In the genomic region with DNA sequence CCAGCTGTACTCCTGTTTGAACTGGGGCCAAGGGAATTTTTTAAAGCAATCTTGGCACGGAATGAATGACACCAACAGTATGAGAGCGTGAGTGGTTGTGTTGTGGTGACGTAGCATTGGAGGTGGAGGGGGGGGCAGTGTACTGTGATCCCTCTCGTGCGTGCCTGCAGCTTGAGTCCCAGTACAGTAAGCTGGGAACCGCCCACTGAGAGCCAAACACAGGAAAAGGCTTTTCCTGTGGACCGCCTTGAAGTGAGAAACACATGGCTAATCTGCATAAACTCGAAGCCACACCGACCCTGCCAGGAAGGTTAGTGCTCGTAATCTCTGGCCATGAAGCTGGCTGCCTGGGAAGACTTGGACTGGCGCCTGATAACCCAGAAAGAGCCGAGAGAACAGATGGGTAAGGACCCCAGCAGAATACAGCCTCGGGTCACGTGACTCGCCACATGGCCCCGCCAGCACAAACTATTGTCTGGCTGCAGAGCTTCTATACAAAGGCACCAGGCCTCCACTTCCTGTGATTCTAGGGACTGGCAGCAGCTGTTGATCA, we compare ENCODE assay signal across 7 mouse cellular contexts. TPM values are rescaled to one million over a fixed set of nuclear protein-coding genes. Genes with fewer than 3 reads are reported as not detected.
DNase-seq lines count a peak whose midpoint lies in the region; ATAC-seq and TF ChIP-seq lines count a peak whose summit lies in the region.

No protein-coding gene starts in this region.

- 2% methylated on average over 16 of the region's 16 CpGs for WGBS in embryonic facial prominence, embryonic 12.5 days
- WGBS in kidney, adult 2 months: under 1% methylated on average over 16 of the region's 16 CpGs
- WGBS in limb, embryonic 11.5 days: under 1% methylated on average over 16 of the region's 16 CpGs
- WGBS in midbrain, embryonic 13.5 days: under 1% methylated on average over 16 of the region's 16 CpGs
- WGBS in spleen, adult 2 months: 5% methylated on average over 16 of the region's 16 CpGs

- peak overlapping the region; percentile 21 for H3K4me3 ChIP-seq in embryonic facial prominence, embryonic 12.5 days
- H3K4me3 ChIP-seq in kidney, adult 2 months (ENCODE audit: insufficient read depth, low read depth, low read length): no peak overlapping the region
- peak overlapping the region; percentile 10; the same call in 1 of the 2 replicates for H3K4me3 ChIP-seq in limb, embryonic 11.5 days (ENCODE audit: low read depth, low read length)
- H3K4me3 ChIP-seq in midbrain, embryonic 13.5 days (replicated peaks): peak overlapping the region; percentile 23
- no peak overlapping the region for H3K4me3 ChIP-seq in spleen, adult 2 months (ENCODE audit: extremely low read depth, insufficient read depth, insufficient read length)

- H3K4me1 ChIP-seq in embryonic facial prominence, embryonic 12.5 days: peaks cover 62% of the 10 kb centered on the region
- peaks cover 27% of the 10 kb centered on the region for H3K4me1 ChIP-seq in kidney, adult 2 months (ENCODE audit: control insufficient read depth, insufficient read depth, low read length)
- H3K4me1 ChIP-seq in limb, embryonic 11.5 days (ENCODE audit: control insufficient read depth, insufficient read depth, low read length): peaks cover 47% of the 10 kb centered on the region
- peaks cover 94% of the 10 kb centered on the region for H3K4me1 ChIP-seq in midbrain, embryonic 13.5 days (replicated peaks)
- peaks cover 34% of the 10 kb centered on the region for H3K4me1 ChIP-seq in spleen, adult 2 months (ENCODE audit: control insufficient read depth, insufficient read depth, insufficient read length)

- 0 out of 2 replicates have a peak overlapping the region, but pooled peaks have one; percentile 5 for H3K9ac ChIP-seq in embryonic facial prominence, embryonic 12.5 days
- H3K9ac ChIP-seq in limb, embryonic 11.5 days (ENCODE audit: low read length): peak overlapping the region; percentile 23; the same call in 1 of the 2 replicates
- H3K9ac ChIP-seq in midbrain, embryonic 13.5 days (replicated peaks): peak overlapping the region; percentile 46

- ATAC-seq in embryonic facial prominence, embryonic 12.5 days (ENCODE audit: insufficient number of reproducible peaks, insufficient read depth, low FRiP score, low TSS enrichment): peak; percentile 86
- peak; percentile 89 for ATAC-seq in limb, embryonic 11.5 days (ENCODE audit: insufficient number of reproducible peaks, low FRiP score, low TSS enrichment, low read depth)
- peak; percentile 93 for ATAC-seq in midbrain, embryonic 13.5 days

- H3K36me3 ChIP-seq in embryonic facial prominence, embryonic 12.5 days: no peaks in the 10 kb centered on the region; the same call in 1 of the 2 replicates
- no peaks in the 10 kb centered on the region; the same call in 1 of the 2 replicates for H3K36me3 ChIP-seq in kidney, adult 2 months (ENCODE audit: control insufficient read depth, insufficient read depth, low read length)
- H3K36me3 ChIP-seq in limb, embryonic 11.5 days (ENCODE audit: control insufficient read depth, insufficient read depth, low read length): peaks cover 2% of the 10 kb centered on the region; the same call in 1 of the 2 replicates
- 0 out of 2 replicates have a peak, but pooled peaks cover under 1% of the 10 kb centered on the region for H3K36me3 ChIP-seq in midbrain, embryonic 13.5 days
- peaks cover 1% of the 10 kb centered on the region; the same call in 1 of the 2 replicates for H3K36me3 ChIP-seq in spleen, adult 2 months (ENCODE audit: control insufficient read depth, insufficient read depth, low read length)

- no peaks in the 10 kb centered on the region for H3K27me3 ChIP-seq in embryonic facial prominence, embryonic 12.5 days
- no peaks in the 10 kb centered on the region for H3K27me3 ChIP-seq in kidney, adult 2 months (replicated peaks; ENCODE audit: control insufficient read depth, insufficient read depth, low read length)
- H3K27me3 ChIP-seq in limb, embryonic 11.5 days (ENCODE audit: control insufficient read depth, insufficient read depth, low read length): no peaks in the 10 kb centered on the region
- H3K27me3 ChIP-seq in midbrain, embryonic 13.5 days: no peaks in the 10 kb centered on the region
- no peaks in the 10 kb centered on the region for H3K27me3 ChIP-seq in spleen, adult 2 months (ENCODE audit: control insufficient read depth, insufficient read depth, low read length)

- peak; percentile 72 for DNase-seq in adrenal gland, postnatal 25 days
- DNase-seq in heart, adult 18-20 months: peak; percentile 89 to 95
- DNase-seq in kidney, adult 2 months: peak; percentile 98
- DNase-seq in limb, embryonic 11.5 days (ENCODE audit: low spot score): peak; percentile 82
- DNase-seq in spleen, adult 2 months (ENCODE audit: low read depth in 1 of 2, low spot score in 2 of 2): peak; percentile 33 to 60

- TF ChIP-seq POLR2A in kidney, adult 2 months (IDR thresholded peaks at IDR 0.05; ENCODE audit: low read depth, low read length): no peak
- no peak for TF ChIP-seq POLR2A in spleen, adult 2 months (IDR thresholded peaks at IDR 0.05; ENCODE audit: low read depth, low read length)

- no peaks in the 10 kb centered on the region for H3K9me3 ChIP-seq in embryonic facial prominence, embryonic 12.5 days
- H3K9me3 ChIP-seq in limb, embryonic 11.5 days (ENCODE audit: control insufficient read depth, low read length): no peaks in the 10 kb centered on the region
- no peaks in the 10 kb centered on the region for H3K9me3 ChIP-seq in midbrain, embryonic 13.5 days

- H3K4me2 ChIP-seq in embryonic facial prominence, embryonic 12.5 days (replicated peaks): peak overlapping the region; percentile 39
- peak overlapping the region; percentile 37 for H3K4me2 ChIP-seq in limb, embryonic 11.5 days (ENCODE audit: low read depth, severe bottlenecking)
- H3K4me2 ChIP-seq in midbrain, embryonic 13.5 days (replicated peaks): peak overlapping the region; percentile 51

- TF ChIP-seq CTCF in kidney, adult 2 months (conservative IDR thresholded peaks at IDR 0.05; ENCODE audit: insufficient read depth, insufficient read length, low read depth, low read length): no peak
- TF ChIP-seq CTCF in spleen, adult 2 months (IDR thresholded peaks at IDR 0.05; ENCODE audit: extremely low read depth, insufficient read depth, insufficient read length, insufficient replicate concordance): no peak

- peak overlapping the region; percentile 67 for H3K27ac ChIP-seq in embryonic facial prominence, embryonic 12.5 days
- H3K27ac ChIP-seq in kidney, adult 2 months (ENCODE audit: insufficient read depth, low read depth, low read length): peak overlapping the region; percentile 1
- peak overlapping the region; percentile 77 for H3K27ac ChIP-seq in limb, embryonic 11.5 days (replicated peaks; ENCODE audit: low read depth, low read length)
- H3K27ac ChIP-seq in midbrain, embryonic 13.5 days: peak overlapping the region; percentile 91
- H3K27ac ChIP-seq in spleen, adult 2 months (ENCODE audit: insufficient read depth, low read length): peak overlapping the region; percentile 15

RNA-seq across cellular contexts. Expression of gene Arid1a, which starts 27.0 kb away (rescaled TPM):
- total RNA-seq in adrenal gland, postnatal 25 days (2021): 73.6 and 79.7 TPM in 2 replicates
- polyA plus RNA-seq in embryonic facial prominence, embryonic 12.5 days (2016; fragmentation: Nextera tagmentation; extraction: Ambion mirVana): 37.5 and 40.1 TPM in 2 replicates
- total RNA-seq in heart, adult 18-20 months (2021): 10 to 100 TPM; 31.3 to 34.9 TPM
- 40.5 and 43.7 TPM in 2 replicates for polyA plus RNA-seq in kidney, adult 2 months (2012; rRNA removed)
- 46.2 and 50.3 TPM in 2 replicates for polyA plus RNA-seq in limb, embryonic 11.5 days (2014; fragmentation: Nextera tagmentation; extraction: Ambion mirVana)
- 43.6 and 47.1 TPM in 2 replicates for polyA plus RNA-seq in midbrain, embryonic 13.5 days (2015; fragmentation: Nextera tagmentation; extraction: Ambion mirVana)
- polyA plus RNA-seq in spleen, adult 2 months (2012; rRNA removed): 142 and 150 TPM in 2 replicates

RNA-seq across cellular contexts. Expression of gene Pigv, which starts 57.2 kb away (rescaled TPM):
- 17.1 and 24.6 TPM in 2 replicates for total RNA-seq in adrenal gland, postnatal 25 days (2021)
- 19.7 and 20.4 TPM in 2 replicates for polyA plus RNA-seq in embryonic facial prominence, embryonic 12.5 days (2016; fragmentation: Nextera tagmentation; extraction: Ambion mirVana)
- total RNA-seq in heart, adult 18-20 months (2021): 10 to 100 TPM; 12.5 to 12.7 TPM
- polyA plus RNA-seq in kidney, adult 2 months (2012; rRNA removed): 15.8 and 16.2 TPM in 2 replicates
- polyA plus RNA-seq in limb, embryonic 11.5 days (2014; fragmentation: Nextera tagmentation; extraction: Ambion mirVana): 13.2 and 16.8 TPM in 2 replicates
- polyA plus RNA-seq in midbrain, embryonic 13.5 days (2015; fragmentation: Nextera tagmentation; extraction: Ambion mirVana): 13.7 and 16.0 TPM in 2 replicates
- polyA plus RNA-seq in spleen, adult 2 months (2012; rRNA removed): 14.5 and 16.0 TPM in 2 replicates

Comparison
In these comparisons a context has a peak if more than half of its experiments do, and no peak if none do; other contexts are left out.
1. DNase-seq: peak in every context shown above with its lines; median percentile 98 in kidney, adult 2 months; 92 in heart, adult 18-20 months; 82 in limb, embryonic 11.5 days; 72 in adrenal gland, postnatal 25 days; 46 in spleen, adult 2 months.
2. H3K27ac ChIP-seq: peak in every context shown above with its lines; median percentile 91 in midbrain, embryonic 13.5 days; 77 in limb, embryonic 11.5 days; 67 in embryonic facial prominence, embryonic 12.5 days; 15 in spleen, adult 2 months; 1 in kidney, adult 2 months.
3. H3K4me3 ChIP-seq: peak in embryonic facial prominence, embryonic 12.5 days (single experiment), limb, embryonic 11.5 days (single experiment) and midbrain, embryonic 13.5 days (single experiment); none in kidney, adult 2 months (single experiment) and spleen, adult 2 months (single experiment).
4. Peak in every context shown above with its lines, with median percentiles within 50 percentile points of each other: ATAC-seq, H3K4me2 ChIP-seq and H3K9ac ChIP-seq.